Mouse (Mus musculus): ENCODE measurements around the gene Qdpr. TPM values are rescaled to one million over a fixed set of nuclear protein-coding genes. Genes with fewer than 3 reads are reported as not detected.

The Qdpr gene
- total and polyA plus RNA-seq, 3 experiments, result 58.3 to 86.0 (median 73.9) TPM

- Histone ChIP-seq H3K4me1 (ENCODE audit: control insufficient read depth, insufficient read depth, low read length) (no peaks in the 10 kb centered on the region), H3K4me3 (no peak overlapping the region), H3K27me3 (ENCODE audit: control insufficient read depth, insufficient read depth, low read length) (no peaks in the 10 kb centered on the region), H3K27ac (no peak overlapping the region), H3K79me2 (replicated peaks; ENCODE audit: control insufficient read depth, insufficient read depth, low read length) (no peaks in the 10 kb centered on the region), H3K9ac (ENCODE audit: low read depth, low read length) (no peak overlapping the region), H3K36me3 (ENCODE audit: control insufficient read depth, insufficient read depth, low read length) (no peaks in the 10 kb centered on the region)
- WGBS, result 56% methylated on average over 2 of the region's 2 CpGs
- intact Hi-C loops (cut with DNase I), result no loop called here
- DNase-seq, result no peak
- no peak for TF ChIP-seq EP300 (IDR thresholded peaks at IDR 0.05; ENCODE audit: insufficient read depth, low read depth, low read length)
- no peak for TF ChIP-seq CTCF (IDR thresholded peaks at IDR 0.05)
- no peak for TF ChIP-seq POLR2A (IDR thresholded peaks at IDR 0.05; ENCODE audit: insufficient read depth, low read depth, low read length)
These were observed 43.9 kb downstream of the Qdpr start for GRCm38 (mm10) chr5:45406129-45406528.

- H3K9ac ChIP-seq (ENCODE audit: low read depth, low read length), result no peak overlapping the region
- intact Hi-C loops (cut with DNase I), result loop anchor here (5.0 kb wide), 3 partner anchors 120 to 1120 kb away; no protein-coding TSS in a partner anchor
- peak; percentile 33 to 72 for DNase-seq
- WGBS, result 19% methylated on average over 11 of the region's 11 CpGs
- H3K36me3 ChIP-seq (ENCODE audit: control insufficient read depth, insufficient read depth, low read length), result no peaks in the 10 kb centered on the region
- peak; percentile 90 for TF ChIP-seq CTCF (IDR thresholded peaks at IDR 0.05)
- no peak for TF ChIP-seq POLR2A (IDR thresholded peaks at IDR 0.05; ENCODE audit: insufficient read depth, low read depth, low read length)
- TF ChIP-seq EP300 (IDR thresholded peaks at IDR 0.05; ENCODE audit: insufficient read depth, low read depth, low read length), result 0 out of 2 replicates have a peak, but pooled peaks have one; percentile 51
- no peak overlapping the region for H3K4me3 ChIP-seq
- H3K4me1 ChIP-seq (ENCODE audit: control insufficient read depth, insufficient read depth, low read length), result no peaks in the 10 kb centered on the region
- no peaks in the 10 kb centered on the region for H3K79me2 ChIP-seq (replicated peaks; ENCODE audit: control insufficient read depth, insufficient read depth, low read length)
- no peak overlapping the region for H3K27ac ChIP-seq
- no peaks in the 10 kb centered on the region for H3K27me3 ChIP-seq (ENCODE audit: control insufficient read depth, insufficient read depth, low read length)
These were observed 47.4 kb downstream of the Qdpr start for GRCm38 (mm10) chr5:45402632-45403031.

- H3K4me1 ChIP-seq (ENCODE audit: control insufficient read depth, insufficient read depth, low read length), result no peaks in the 10 kb centered on the region
- TF ChIP-seq POLR2A (IDR thresholded peaks at IDR 0.05; ENCODE audit: insufficient read depth, low read depth, low read length) (no peak), CTCF (IDR thresholded peaks at IDR 0.05) (no peak), EP300 (IDR thresholded peaks at IDR 0.05; ENCODE audit: insufficient read depth, low read depth, low read length) (no peak)
- no peak for DNase-seq
- no peaks in the 10 kb centered on the region for H3K27me3 ChIP-seq (ENCODE audit: control insufficient read depth, insufficient read depth, low read length)
- no peak overlapping the region for H3K27ac ChIP-seq
- H3K36me3 ChIP-seq (ENCODE audit: control insufficient read depth, insufficient read depth, low read length), result no peaks in the 10 kb centered on the region
- 69% methylated on average over 2 of the region's 2 CpGs for WGBS
- H3K79me2 ChIP-seq (replicated peaks; ENCODE audit: control insufficient read depth, insufficient read depth, low read length), result no peaks in the 10 kb centered on the region
- intact Hi-C loops (cut with DNase I), result no loop called here
- no peak overlapping the region for H3K4me3 ChIP-seq
- no peak overlapping the region for H3K9ac ChIP-seq (ENCODE audit: low read depth, low read length)
These were observed 65.8 kb downstream of the Qdpr start for GRCm38 (mm10) chr5:45384034-45384812.

Other genes starting within 250 kb of the Qdpr start
- gene Clrn2, start 3.5 kb upstream of the Qdpr start, total RNA-seq (2021), result not detected
- not detected in 2 replicates for gene Clrn2, start 3.5 kb upstream of the Qdpr start, polyA plus RNA-seq (2012; rRNA removed)
- 100 to 1,000 TPM in 1 of 2 experiments, 10 to 100 TPM in 1; 98.4 to 107 TPM for gene Lap3, start 43.1 kb upstream of the Qdpr start, total RNA-seq (2021)
- gene Lap3, start 43.1 kb upstream of the Qdpr start, polyA plus RNA-seq (2012; rRNA removed), result 24.0 and 32.9 TPM in 2 replicates
- gene Med28, start 70.0 kb upstream of the Qdpr start, total RNA-seq (2021), result 10 to 100 TPM; 56.1 to 62.8 TPM
- gene Med28, start 70.0 kb upstream of the Qdpr start, polyA plus RNA-seq (2012; rRNA removed), result 56.7 and 68.3 TPM in 2 replicates
- under 1 TPM in 1 of 2 experiments, not detected in 1; 0.07 TPM for gene Fam184b, start 189.4 kb upstream of the Qdpr start, total RNA-seq (2021)
- gene Fam184b, start 189.4 kb upstream of the Qdpr start, polyA plus RNA-seq (2012; rRNA removed), result not detected in 2 replicates
- gene Ncapg, start 219.7 kb upstream of the Qdpr start, total RNA-seq (2021), result under 1 TPM; 0.10 to 0.16 TPM
- 0.06 TPM in 2 replicates for gene Ncapg, start 219.7 kb upstream of the Qdpr start, polyA plus RNA-seq (2012; rRNA removed)

Measured in heart, adult 2 months (tissue).